Mouse (Mus musculus): Measurements from ENCODE around the gene Cdk1. TPM values are rescaled to one million over a fixed set of nuclear protein-coding genes. Genes with fewer than 3 reads are reported as not detected.

The Cdk1 gene
- total and polyA plus RNA-seq, 3 experiments, result 221 to 768 (median 244) TPM

DNA sequence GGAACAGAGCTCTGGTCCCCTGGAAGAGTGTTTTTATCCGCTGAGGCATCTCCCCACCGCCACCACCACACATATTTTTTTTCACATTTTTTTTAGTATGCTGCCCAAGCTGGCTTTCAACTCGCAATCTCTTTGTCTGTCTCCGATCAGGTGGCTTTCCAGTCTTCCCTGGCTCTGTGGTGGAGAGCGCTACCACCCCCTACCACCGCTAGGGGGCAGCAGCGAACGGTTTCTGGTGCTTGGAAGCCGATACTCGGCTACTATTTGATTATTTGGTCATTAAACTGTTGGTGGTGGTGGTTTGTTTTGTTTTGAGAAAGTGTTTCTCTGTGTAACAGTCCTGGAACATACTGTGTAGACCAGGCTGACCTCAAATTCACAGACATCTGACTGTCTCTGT is 18.7 kb upstream of the Cdk1 start:
- H3K79me2 ChIP-seq (replicated peaks; ENCODE audit: control insufficient read depth, extremely low read depth, insufficient read depth, poor library complexity, severe bottlenecking), result no peaks in the 10 kb centered on the region
- in situ Hi-C loops (cut with MboI; ENCODE audit: low pct_ligation_motif_present, low pct_unique_long_range_greater_than_20kb, low sequenced_read_pairs), result no loop called here
- H3K4me2 ChIP-seq (ENCODE audit: insufficient read depth, low read depth, poor library complexity, severe bottlenecking), result no peak overlapping the region
- peaks cover 0 to 8% of the 10 kb centered on the region in 2 experiments; a peak in 2 of 4 replicates for H3K4me1 ChIP-seq (ENCODE audit: control insufficient read depth in 1 of 2, insufficient read depth in 2 of 2)
- no peaks in the 10 kb centered on the region for H3K36me3 ChIP-seq (replicated peaks in 1 of 2; ENCODE audit: control insufficient read depth in 1 of 2, insufficient read depth in 1 of 2, low read length in 1 of 2)
- dilution Hi-C loops (cut with MboI; ENCODE audit: extremely low pct_ligation_motif_present, extremely low pct_unique_long_range_greater_than_20kb, low sequenced_read_pairs), result no loop called here
- no peak for TF ChIP-seq SIN3A (IDR thresholded peaks at IDR 0.05; ENCODE audit: low read length)
- TF ChIP-seq SMC3 (IDR thresholded peaks at IDR 0.05; ENCODE audit: low read depth, low read length), result peak; percentile 9; the same call in 1 of the 2 replicates
- no peak for TF ChIP-seq CHD1 (IDR thresholded peaks at IDR 0.05; ENCODE audit: low read depth, low read length)
- TF ChIP-seq NELFE (IDR thresholded peaks at IDR 0.05; ENCODE audit: low read depth, low read length), result no peak
- TF ChIP-seq CHD2 (IDR thresholded peaks at IDR 0.05; ENCODE audit: low read length), result no peak
- no peak for TF ChIP-seq MAX (IDR thresholded peaks at IDR 0.05; ENCODE audit: low read length)
- TF ChIP-seq MEF2A (IDR thresholded peaks at IDR 0.05; ENCODE audit: borderline replicate concordance, low read depth, low read length), result no peak
- peak; percentile 64 to 81 for TF ChIP-seq CTCF (conservative IDR thresholded peaks at IDR 0.05 in 1 of 2, IDR thresholded peaks at IDR 0.05 in 1 of 2; ENCODE audit: low read depth in 2 of 2, low read length in 2 of 2)
- TF ChIP-seq POLR2AphosphoS2 (IDR thresholded peaks at IDR 0.05; ENCODE audit: low read depth, low read length), result no peak
- no peak for TF ChIP-seq ZC3H11A (IDR thresholded peaks at IDR 0.05; ENCODE audit: low read depth, low read length)
- no peak for TF ChIP-seq JUND (conservative IDR thresholded peaks at IDR 0.05; ENCODE audit: low read depth, low read length)
- no peak for TF ChIP-seq RCOR1 (conservative IDR thresholded peaks at IDR 0.05; ENCODE audit: low read depth, low read length)
- no peak for TF ChIP-seq EP300 (IDR thresholded peaks at IDR 0.05; ENCODE audit: low read length)
- no peak for TF ChIP-seq E2F4 (IDR thresholded peaks at IDR 0.05; ENCODE audit: insufficient replicate concordance, low read depth, low read length)
- TF ChIP-seq NRF1 (IDR thresholded peaks at IDR 0.05; ENCODE audit: low read depth, low read length), result no peak
- TF ChIP-seq RAD21 (IDR thresholded peaks at IDR 0.05; ENCODE audit: low read depth, low read length), result peak; percentile 16
- no peak for TF ChIP-seq MYC (IDR thresholded peaks at IDR 0.05; ENCODE audit: low read depth, low read length)
- TF ChIP-seq ETS1 (conservative IDR thresholded peaks at IDR 0.05; ENCODE audit: low read depth, low read length), result no peak
- TF ChIP-seq MAZ (IDR thresholded peaks at IDR 0.05; ENCODE audit: low read depth, low read length), result no peak
- TF ChIP-seq IRF4 (IDR thresholded peaks at IDR 0.05; ENCODE audit: low read depth, low read length), result no peak
- TF ChIP-seq USF2 (conservative IDR thresholded peaks at IDR 0.05; ENCODE audit: low read depth, low read length), result no peak
- H3K9me3 ChIP-seq (replicated peaks; ENCODE audit: low read length), result no peaks in the 10 kb centered on the region
- no peaks in the 10 kb centered on the region for H3K27me3 ChIP-seq (replicated peaks)
- no peak overlapping the region for H3K9ac ChIP-seq (ENCODE audit: insufficient read depth, low read depth)
- DNase-seq (ENCODE audit: extremely low read depth), result peak; percentile 43
- H3K27ac ChIP-seq (ENCODE audit: insufficient read depth, low read depth), result no peak overlapping the region
- no peak overlapping the region for H3K4me3 ChIP-seq (replicated peaks in 1 of 3; ENCODE audit: low read depth in 2 of 3, low read length in 2 of 3, poor library complexity in 1 of 3)

DNA sequence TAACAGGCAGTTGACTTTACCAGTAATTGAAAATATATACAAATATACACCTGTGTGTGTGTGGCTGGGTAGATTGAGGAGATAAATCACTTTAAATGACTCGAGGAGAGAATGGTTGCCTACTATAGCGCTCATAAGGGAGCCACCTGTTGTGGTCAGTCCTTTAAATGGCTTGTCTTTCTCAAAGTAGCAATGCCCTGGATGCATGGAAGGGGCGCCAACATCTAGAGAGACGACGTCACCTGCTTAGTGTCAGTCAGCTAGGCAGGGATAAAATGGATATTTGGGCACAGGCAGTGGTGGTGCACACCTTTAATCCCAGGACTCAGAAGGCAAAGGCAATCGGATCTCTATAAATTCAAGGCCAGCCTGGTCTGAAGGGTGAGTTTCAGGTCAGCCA is 16.6 kb upstream of the Cdk1 start:
- in situ Hi-C loops (cut with MboI; ENCODE audit: low pct_ligation_motif_present, low pct_unique_long_range_greater_than_20kb, low sequenced_read_pairs), result no loop called here
- no peak for DNase-seq (ENCODE audit: extremely low read depth)

More for the DNA sequence above, 16.6 kb upstream of the Cdk1 start:
- TF ChIP-seq MAZ (IDR thresholded peaks at IDR 0.05; ENCODE audit: low read depth, low read length), result no peak
- no peak for TF ChIP-seq ZKSCAN1 (IDR thresholded peaks at IDR 0.05; ENCODE audit: borderline replicate concordance, low read depth, low read length)
- no peak for TF ChIP-seq CHD1 (IDR thresholded peaks at IDR 0.05; ENCODE audit: low read depth, low read length)
- TF ChIP-seq MXI1 (IDR thresholded peaks at IDR 0.05; ENCODE audit: low read depth, low read length), result no peak
- TF ChIP-seq USF1 (IDR thresholded peaks at IDR 0.05; ENCODE audit: low read depth, low read length), result no peak
- no peak for TF ChIP-seq KAT2A (IDR thresholded peaks at IDR 0.05; ENCODE audit: insufficient replicate concordance, low read length)
- no peak for TF ChIP-seq HCFC1 (IDR thresholded peaks at IDR 0.05; ENCODE audit: low read depth, low read length)
- TF ChIP-seq BHLHE40 (IDR thresholded peaks at IDR 0.05; ENCODE audit: low read depth, low read length), result no peak
- TF ChIP-seq JUN (IDR thresholded peaks at IDR 0.05; ENCODE audit: insufficient read depth, low read depth, low read length), result no peak
- TF ChIP-seq POLR2AphosphoS2 (IDR thresholded peaks at IDR 0.05; ENCODE audit: low read depth, low read length), result no peak
- TF ChIP-seq CHD2 (IDR thresholded peaks at IDR 0.05; ENCODE audit: low read length), result no peak
- no peak for TF ChIP-seq POLR2A (IDR thresholded peaks at IDR 0.05; ENCODE audit: low read depth, low read length)
- no peak for TF ChIP-seq ZNF384 (IDR thresholded peaks at IDR 0.05; ENCODE audit: low read depth, low read length)
- TF ChIP-seq PAX5 (IDR thresholded peaks at IDR 0.05; ENCODE audit: low read length), result no peak
- TF ChIP-seq TCF12 (IDR thresholded peaks at IDR 0.05; ENCODE audit: low read depth, low read length), result no peak
- Histone ChIP-seq H3K9me3 (replicated peaks; ENCODE audit: low read length) (no peaks in the 10 kb centered on the region), H3K27me3 (replicated peaks) (no peaks in the 10 kb centered on the region), H3K4me1 (ENCODE audit: control insufficient read depth in 1 of 2, insufficient read depth in 2 of 2) (peaks cover 0 to 8% of the 10 kb centered on the region in 2 experiments; a peak in 2 of 4 replicates), H3K9ac (ENCODE audit: insufficient read depth, low read depth) (no peak overlapping the region), H3K36me3 (replicated peaks in 1 of 2; ENCODE audit: control insufficient read depth in 1 of 2, insufficient read depth in 1 of 2, low read length in 1 of 2) (no peaks in the 10 kb centered on the region), H3K4me3 (replicated peaks in 1 of 3; ENCODE audit: low read depth in 2 of 3, low read length in 2 of 3, poor library complexity in 1 of 3) (no peak overlapping the region), H3K27ac (ENCODE audit: insufficient read depth, low read depth) (no peak overlapping the region), H3K4me2 (ENCODE audit: insufficient read depth, low read depth, poor library complexity, severe bottlenecking) (no peak overlapping the region), H3K79me2 (replicated peaks; ENCODE audit: control insufficient read depth, extremely low read depth, insufficient read depth, poor library complexity, severe bottlenecking) (no peaks in the 10 kb centered on the region)
- dilution Hi-C loops (cut with MboI; ENCODE audit: extremely low pct_ligation_motif_present, extremely low pct_unique_long_range_greater_than_20kb, low sequenced_read_pairs), result no loop called here
